Mouse (Mus musculus): ENCODE data around the gene Cog3. TPM values are rescaled to one million over a fixed set of nuclear protein-coding genes. Genes with fewer than 3 reads are reported as not detected.
"Not testable (repeated sequence)": the region's sequence is repeated elsewhere in the genome, so short reads cannot be mapped to it uniquely, and the experiment has no call there.

Cog3 gene
- polyA plus RNA-seq, 2 experiments: 6.9 to 7.8 TPM

GRCm38 (mm10) chr14:75772407-75772806 is 18.1 kb upstream of the Cog3 start:
- not testable (repeated sequence) for H3K4me2 ChIP-seq (ENCODE audit: low read depth); H3K9ac ChIP-seq (replicated peaks); H3K9me3 ChIP-seq (ENCODE audit: control insufficient read depth, low read length); H3K36me3 ChIP-seq (replicated peaks; ENCODE audit: control insufficient read depth, insufficient read depth, low read depth); H3K4me3 ChIP-seq (ENCODE audit: insufficient read depth in 1 of 2, low read depth in 2 of 2, low read length in 2 of 2); H3K27me3 ChIP-seq (ENCODE audit: control insufficient read depth, insufficient read depth, low read length)
- Histone ChIP-seq H3K27ac (peak overlapping the region; percentile 74), H3K4me1 (replicated peaks; ENCODE audit: control insufficient read depth in 2 of 2, insufficient read depth in 2 of 2, low read length in 1 of 2) (peaks cover 15 to 26% of the 10 kb centered on the region in 2 experiments)
- WGBS (ENCODE audit: insufficient replicate concordance): 47% methylated on average over 3 of the region's 3 CpGs
- TF ChIP-seq EP300 (IDR thresholded peaks at IDR 0.05; ENCODE audit: low read depth): 0 out of 2 replicates have a peak, but pooled peaks have one; percentile 22
- DNase-seq (ENCODE audit: low read depth in 3 of 3, low spot score in 3 of 3): peak in 1 of 3 experiments; percentile 34
- peak; percentile 54 for ATAC-seq (ENCODE audit: insufficient read depth)

DNA sequence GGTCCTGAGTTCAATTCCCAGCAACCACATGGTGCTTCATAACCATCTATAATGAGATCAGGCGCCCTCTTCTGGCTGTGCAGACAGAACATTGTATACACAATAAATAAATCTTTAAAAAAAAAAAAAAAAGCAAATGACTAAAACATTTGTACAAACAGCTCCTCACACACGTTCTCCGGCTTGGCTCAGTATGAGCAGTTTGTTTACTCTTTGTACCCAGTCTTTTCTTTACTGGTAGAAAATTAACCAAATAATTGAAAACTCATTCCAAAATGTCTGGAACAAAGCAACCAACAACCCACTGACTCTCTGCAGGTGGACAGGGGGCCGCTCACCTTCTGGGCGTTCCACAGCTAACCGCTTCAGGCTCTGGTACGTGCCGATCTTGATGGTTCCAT is 16.8 kb upstream of the Cog3 start:
- H3K4me2 ChIP-seq (ENCODE audit: low read depth): no peak overlapping the region
- H3K27ac ChIP-seq: no peak overlapping the region
- no peak overlapping the region for H3K9ac ChIP-seq (replicated peaks)
- no peaks in the 10 kb centered on the region; the same call in none of the 2 replicates for H3K36me3 ChIP-seq (replicated peaks; ENCODE audit: control insufficient read depth, insufficient read depth, low read depth)
- 81% methylated on average over 8 of the region's 8 CpGs for WGBS (ENCODE audit: insufficient replicate concordance)
- ATAC-seq (ENCODE audit: insufficient read depth) (no peak), DNase-seq (ENCODE audit: low read depth in 3 of 3, low spot score in 3 of 3) (no peak)
- H3K4me3 ChIP-seq (ENCODE audit: insufficient read depth in 1 of 2, low read depth in 2 of 2, low read length in 2 of 2): no peak overlapping the region
- TF ChIP-seq EP300 (IDR thresholded peaks at IDR 0.05; ENCODE audit: low read depth) (no peak), CTCF (IDR thresholded peaks at IDR 0.05; ENCODE audit: low read depth) (0 out of 2 replicates have a peak, but pooled peaks have one; percentile 12)
- no peaks in the 10 kb centered on the region for H3K27me3 ChIP-seq (ENCODE audit: control insufficient read depth, insufficient read depth, low read length)
- H3K9me3 ChIP-seq (ENCODE audit: control insufficient read depth, low read length): no peaks in the 10 kb centered on the region
- H3K4me1 ChIP-seq (replicated peaks; ENCODE audit: control insufficient read depth in 2 of 2, insufficient read depth in 2 of 2, low read length in 1 of 2): peaks cover 15 to 23% of the 10 kb centered on the region in 2 experiments

DNA sequence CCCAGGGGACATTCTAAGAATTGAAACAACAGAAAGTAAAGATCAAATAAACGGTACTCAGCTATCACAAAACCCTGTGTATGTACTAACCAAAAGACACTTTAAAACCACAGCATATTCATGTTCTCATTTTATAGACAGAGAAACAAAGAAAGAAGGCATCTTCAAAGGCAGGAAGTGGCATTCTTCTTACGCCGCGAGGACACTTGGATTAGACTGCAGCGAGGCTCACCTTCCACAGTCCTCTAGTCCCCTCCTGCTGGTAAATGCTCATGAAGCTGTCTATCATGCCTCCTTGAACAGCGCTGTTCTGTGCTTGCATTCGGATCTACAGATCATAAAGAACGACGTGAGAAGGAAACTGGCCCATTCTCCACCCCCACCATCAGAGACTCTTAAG is 15.0 kb upstream of the Cog3 start:
- H3K4me1 ChIP-seq (replicated peaks; ENCODE audit: control insufficient read depth in 2 of 2, insufficient read depth in 2 of 2, low read length in 1 of 2): peaks cover 15 to 23% of the 10 kb centered on the region in 2 experiments
- H3K9me3 ChIP-seq (ENCODE audit: control insufficient read depth, low read length): no peaks in the 10 kb centered on the region
- no peak for ATAC-seq (ENCODE audit: insufficient read depth)
- DNase-seq (ENCODE audit: low read depth in 3 of 3, low spot score in 3 of 3): no peak
- no peak overlapping the region for H3K4me2 ChIP-seq (ENCODE audit: low read depth)
- H3K36me3 ChIP-seq (replicated peaks; ENCODE audit: control insufficient read depth, insufficient read depth, low read depth): no peaks in the 10 kb centered on the region; the same call in none of the 2 replicates
- no peak overlapping the region for H3K27ac ChIP-seq
- no peak overlapping the region for H3K9ac ChIP-seq (replicated peaks)
- H3K4me3 ChIP-seq (ENCODE audit: insufficient read depth in 1 of 2, low read depth in 2 of 2, low read length in 2 of 2): no peak overlapping the region
- TF ChIP-seq CTCF (IDR thresholded peaks at IDR 0.05; ENCODE audit: low read depth) (no peak), EP300 (IDR thresholded peaks at IDR 0.05; ENCODE audit: low read depth) (no peak)
- H3K27me3 ChIP-seq (ENCODE audit: control insufficient read depth, insufficient read depth, low read length): no peaks in the 10 kb centered on the region
- 87% methylated on average over 9 of the region's 9 CpGs for WGBS (ENCODE audit: insufficient replicate concordance)

DNA sequence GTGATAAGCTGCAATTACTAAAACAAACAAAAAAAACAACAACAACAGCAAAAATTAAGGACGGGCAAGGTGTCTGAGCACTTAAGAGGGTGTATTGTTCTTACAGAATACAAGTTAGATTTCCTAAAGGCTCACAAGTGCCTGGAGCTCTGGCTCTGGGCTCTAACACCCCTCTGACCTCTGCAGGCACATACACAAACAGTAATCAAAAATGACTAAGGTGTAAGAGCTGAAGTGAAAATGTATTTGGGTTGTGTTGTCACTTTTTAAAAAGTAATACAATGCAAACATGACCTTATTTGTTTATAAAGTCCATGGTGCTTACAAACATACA is 13.9 kb upstream of the Cog3 start:
- Histone ChIP-seq H3K9me3 (ENCODE audit: control insufficient read depth, low read length) (no peaks in the 10 kb centered on the region), H3K36me3 (replicated peaks; ENCODE audit: control insufficient read depth, insufficient read depth, low read depth) (no peaks in the 10 kb centered on the region; the same call in none of the 2 replicates), H3K27ac (no peak overlapping the region), H3K4me1 (replicated peaks; ENCODE audit: control insufficient read depth in 2 of 2, insufficient read depth in 2 of 2, low read length in 1 of 2) (peaks cover 9 to 12% of the 10 kb centered on the region in 2 experiments), H3K4me3 (ENCODE audit: insufficient read depth in 1 of 2, low read depth in 2 of 2, low read length in 2 of 2) (no peak overlapping the region), H3K4me2 (ENCODE audit: low read depth) (no peak overlapping the region), H3K9ac (replicated peaks) (no peak overlapping the region), H3K27me3 (ENCODE audit: control insufficient read depth, insufficient read depth, low read length) (no peaks in the 10 kb centered on the region)
- ATAC-seq (ENCODE audit: insufficient read depth): no peak
- DNase-seq (ENCODE audit: low read depth in 3 of 3, low spot score in 3 of 3): no peak
- TF ChIP-seq CTCF (IDR thresholded peaks at IDR 0.05; ENCODE audit: low read depth) (no peak), EP300 (IDR thresholded peaks at IDR 0.05; ENCODE audit: low read depth) (no peak)
- 2% methylated on average over 1 of the region's 1 CpGs for WGBS (ENCODE audit: insufficient replicate concordance)

DNA sequence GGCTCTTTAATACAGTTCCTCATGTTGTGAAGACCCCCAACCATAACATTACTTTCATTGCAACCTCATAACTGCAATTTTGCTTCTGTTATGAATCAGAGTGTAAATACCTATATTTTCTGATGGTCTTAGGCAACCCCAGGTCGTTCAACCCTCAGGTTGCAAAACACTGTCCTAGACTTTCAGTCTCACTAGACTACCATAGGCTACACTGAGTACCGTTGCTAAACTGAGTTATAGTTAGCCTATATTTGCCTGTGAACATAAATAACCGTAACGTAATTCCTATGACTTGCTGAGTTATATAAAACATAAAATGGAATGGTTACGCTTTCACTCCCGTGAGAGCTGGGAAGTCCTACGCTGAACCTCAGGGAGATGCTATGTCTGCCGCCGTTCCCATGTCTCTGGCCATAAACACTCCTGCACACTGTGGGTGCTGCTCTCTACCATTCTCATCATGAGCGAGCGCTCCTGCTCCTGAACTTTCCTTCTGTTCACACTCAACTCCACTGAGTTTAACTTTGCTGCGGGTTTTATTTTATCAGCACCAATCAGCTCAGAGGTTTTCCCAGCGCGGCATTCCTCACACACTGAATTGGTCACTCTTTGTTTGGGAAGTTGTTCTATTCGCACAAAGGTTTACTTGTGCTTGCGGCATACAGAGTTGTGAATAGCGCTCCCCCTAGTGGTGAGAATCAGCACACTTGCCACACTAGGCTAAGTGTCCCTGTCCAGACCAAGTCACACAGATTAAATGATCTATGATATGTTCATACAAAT is 13.4 kb upstream of the Cog3 start:
- H3K4me3 ChIP-seq (ENCODE audit: insufficient read depth in 1 of 2, low read depth in 2 of 2, low read length in 2 of 2): no peak overlapping the region
- ATAC-seq (ENCODE audit: insufficient read depth) (peak; percentile 48; the same call in 1 of the 2 replicates), DNase-seq (ENCODE audit: low read depth in 3 of 3, low spot score in 3 of 3) (peak; percentile 50 to 54 (median 52))
- H3K36me3 ChIP-seq (replicated peaks; ENCODE audit: control insufficient read depth, insufficient read depth, low read depth): no peaks in the 10 kb centered on the region; the same call in none of the 2 replicates
- TF ChIP-seq EP300 (IDR thresholded peaks at IDR 0.05; ENCODE audit: low read depth) (no peak), CTCF (IDR thresholded peaks at IDR 0.05; ENCODE audit: low read depth) (peak; percentile 92)
- H3K27me3 ChIP-seq (ENCODE audit: control insufficient read depth, insufficient read depth, low read length): no peaks in the 10 kb centered on the region
- no peaks in the 10 kb centered on the region for H3K9me3 ChIP-seq (ENCODE audit: control insufficient read depth, low read length)
- 60% methylated on average over 17 of the region's 17 CpGs for WGBS (ENCODE audit: insufficient replicate concordance)
- no peak overlapping the region for H3K4me2 ChIP-seq (ENCODE audit: low read depth)
- peaks cover 3 to 6% of the 10 kb centered on the region in 2 experiments for H3K4me1 ChIP-seq (replicated peaks; ENCODE audit: control insufficient read depth in 2 of 2, insufficient read depth in 2 of 2, low read length in 1 of 2)
- no peak overlapping the region for H3K27ac ChIP-seq
- no peak overlapping the region for H3K9ac ChIP-seq (replicated peaks)

All from liver, embryonic 14.5 days (tissue).